Mouse (Mus musculus) midbrain, embryonic 15.5 days (tissue): Measurements from ENCODE around the gene Qrich1. TPM values are rescaled to one million over a fixed set of nuclear protein-coding genes. Genes with fewer than 3 reads are reported as not detected.

ENCODE experiments used
- ATAC-seq: fragments of 200-750 bp; cut with Nextera tagmentation; replicated peaks from 2 replicates; pipeline ENCODE4 v1.8.0; 2017; ENCODE audit warnings: moderate TSS enrichment
- H3K27ac ChIP-seq: fragments of 300-500 bp; sonication (generic); 2 replicates; pipeline ENCODE4 v1.5.1; 2015; ENCODE audit warnings: mild to moderate bottlenecking, inconsistent platforms
- H3K27me3 ChIP-seq: fragments of 300-500 bp; sonication (generic); replicated peaks from 2 replicates; pipeline ENCODE4 v1.6.1; 2015; ENCODE audit warnings: inconsistent platforms
- H3K36me3 ChIP-seq: fragments of 300-500 bp; sonication (generic); replicated peaks from 2 replicates; pipeline ENCODE4 v1.6.1; 2015; ENCODE audit warnings: inconsistent platforms
- H3K4me1 ChIP-seq: fragments of 300-500 bp; sonication (generic); 2 replicates; pipeline ENCODE4 v1.6.1; 2015; ENCODE audit warnings: inconsistent platforms
- H3K4me2 ChIP-seq: fragments of 300-500 bp; sonication (generic); 2 replicates; pipeline ENCODE4 v1.6.1; 2015; ENCODE audit warnings: inconsistent platforms, mild to moderate bottlenecking, moderate library complexity
- H3K4me3 ChIP-seq: fragments of 300-500 bp; sonication (generic); 2 replicates; pipeline ENCODE4 v1.5.1; 2015; ENCODE audit warnings: mild to moderate bottlenecking, inconsistent platforms
- H3K9ac ChIP-seq: fragments of 300-500 bp; sonication (generic); 2 replicates; pipeline ENCODE4 v1.6.1; 2015; ENCODE audit warnings: mild to moderate bottlenecking, inconsistent platforms
- H3K9me3 ChIP-seq: fragments of 300-500 bp; sonication (generic); 2 replicates; pipeline ENCODE4 v1.6.1; 2016; ENCODE audit warnings: inconsistent platforms
- WGBS: fragments of 180-500 bp; shearing (Covaris S2); methylation state at CpG from one replicate; pipeline ENCODE4 v1.1.7; 2015; ENCODE audit warnings: mixed read lengths; 5-methylcytosine and 5-hydroxymethylcytosine counted together
- polyA plus RNA-seq: library from polyadenylated mRNA; unstranded; fragments of >200 nt; fragmentation: Nextera tagmentation; extraction: Ambion mirVana; gene quantifications from 2 replicates; pipeline ENCODE4 v1.2.1, GENCODE M21; 2015

Gene Qrich1
- polyA plus RNA-seq, 1 experiment from 2014 or later: 132 TPM

GRCm38 (mm10) chr9:108540846-108541245 lies 24.2 kb downstream of the Qrich1 start:
- Histone ChIP-seq H3K36me3 (peaks cover 59% of the 10 kb centered on the region), H3K9ac (no peak overlapping the region), H3K4me2 (no peak overlapping the region), H3K27me3 (no peaks in the 10 kb centered on the region), H3K9me3 (no peaks in the 10 kb centered on the region), H3K27ac (no peak overlapping the region), H3K4me1 (no peaks in the 10 kb centered on the region), H3K4me3 (no peak overlapping the region)
- ATAC-seq: no peak

- H3K9me3 ChIP-seq: no peaks in the 10 kb centered on the region
- no peak overlapping the region for H3K27ac ChIP-seq
- no peak overlapping the region for H3K9ac ChIP-seq
- no peak overlapping the region for H3K4me3 ChIP-seq
- no peak for ATAC-seq
- no peak overlapping the region for H3K4me2 ChIP-seq
- 95% methylated on average over 3 of the region's 3 CpGs for WGBS
- peaks cover 59% of the 10 kb centered on the region for H3K36me3 ChIP-seq
- no peaks in the 10 kb centered on the region for H3K27me3 ChIP-seq
- no peaks in the 10 kb centered on the region for H3K4me1 ChIP-seq
These were observed 29.4 kb downstream of the Qrich1 start for GRCm38 (mm10) chr9:108545986-108546385.

- Histone ChIP-seq H3K9ac (no peak overlapping the region), H3K4me2 (no peak overlapping the region), H3K27me3 (no peaks in the 10 kb centered on the region), H3K27ac (no peak overlapping the region), H3K4me3 (no peak overlapping the region), H3K36me3 (peaks cover 56% of the 10 kb centered on the region), H3K9me3 (no peaks in the 10 kb centered on the region), H3K4me1 (no peaks in the 10 kb centered on the region)
- 98% methylated on average over 1 of the region's 1 CpGs for WGBS
- no peak for ATAC-seq
These were observed 30.3 kb downstream of the Qrich1 start for GRCm38 (mm10) chr9:108546875-108547274.

GRCm38 (mm10) chr9:108559169-108559568 lies 42.6 kb downstream of the Qrich1 start:
- no peak for ATAC-seq
- H3K36me3 ChIP-seq: peaks cover 59% of the 10 kb centered on the region
- H3K4me2 ChIP-seq: no peak overlapping the region

GRCm38 (mm10) chr9:108560227-108560841 lies 43.7 kb downstream of the Qrich1 start, which contains the start of gene Impdh2:
Gene Impdh2, plus strand, starts transcription at chr9:108560286.
- ATAC-seq: peak; percentile 99
- peaks cover 61% of the 10 kb centered on the region for H3K36me3 ChIP-seq
- peak within 1 kb of the TSS; percentile 78 for H3K27ac ChIP-seq
- H3K4me2 ChIP-seq: peak within 1 kb of the TSS; percentile 62
- peak within 1 kb of the TSS; percentile 52 for H3K4me3 ChIP-seq
- H3K9ac ChIP-seq: peak within 1 kb of the TSS; percentile 71
- WGBS: under 1% methylated on average over 53 of the region's 53 CpGs
- no peaks in the 10 kb centered on the region for H3K27me3 ChIP-seq
- H3K4me1 ChIP-seq: peaks cover 23% of the 10 kb centered on the region
- H3K9me3 ChIP-seq: no peaks in the 10 kb centered on the region

More at GRCm38 (mm10) chr9:108559169-108559568, 42.6 kb downstream of the Qrich1 start:
- no peaks in the 10 kb centered on the region for H3K9me3 ChIP-seq
- no peak overlapping the region for H3K4me3 ChIP-seq
- H3K4me1 ChIP-seq: peaks cover 21% of the 10 kb centered on the region
- no peak overlapping the region for H3K9ac ChIP-seq
- no peaks in the 10 kb centered on the region for H3K27me3 ChIP-seq
- no peak overlapping the region for H3K27ac ChIP-seq
- WGBS: 92% methylated on average over 4 of the region's 4 CpGs

- Histone ChIP-seq H3K27ac (no peak overlapping the region), H3K9me3 (no peaks in the 10 kb centered on the region), H3K36me3 (peaks cover 41% of the 10 kb centered on the region), H3K9ac (no peak overlapping the region), H3K27me3 (no peaks in the 10 kb centered on the region), H3K4me1 (peaks cover 47% of the 10 kb centered on the region), H3K4me2 (no peak overlapping the region), H3K4me3 (no peak overlapping the region)
- no peak for ATAC-seq
- WGBS: 97% methylated on average over 8 of the region's 8 CpGs
These were observed 47.1 kb downstream of the Qrich1 start for GRCm38 (mm10) chr9:108563671-108564070.

GRCm38 (mm10) chr9:108564131-108564530 lies 47.5 kb downstream of the Qrich1 start:
- no peak overlapping the region for H3K4me2 ChIP-seq
- H3K27me3 ChIP-seq: no peaks in the 10 kb centered on the region
- WGBS: 91% methylated on average over 7 of the region's 7 CpGs
- H3K9me3 ChIP-seq: no peaks in the 10 kb centered on the region
- no peak overlapping the region for H3K4me3 ChIP-seq
- peaks cover 52% of the 10 kb centered on the region for H3K4me1 ChIP-seq
- peaks cover 36% of the 10 kb centered on the region for H3K36me3 ChIP-seq
- H3K9ac ChIP-seq: no peak overlapping the region
- no peak overlapping the region for H3K27ac ChIP-seq
- ATAC-seq: no peak

- no peak for ATAC-seq
- Histone ChIP-seq H3K9ac (peak overlapping the region; percentile 76), H3K36me3 (peaks cover 36% of the 10 kb centered on the region), H3K4me1 (peaks cover 60% of the 10 kb centered on the region), H3K9me3 (no peaks in the 10 kb centered on the region), H3K27me3 (no peaks in the 10 kb centered on the region), H3K4me3 (peak overlapping the region; percentile 67), H3K4me2 (peak overlapping the region; percentile 94), H3K27ac (peak overlapping the region; percentile 96)
- WGBS: 10% methylated on average over 35 of the region's 35 CpGs
These were observed 49.5 kb downstream of the Qrich1 start for GRCm38 (mm10) chr9:108565881-108566814.

- Histone ChIP-seq H3K36me3 (peaks cover 45% of the 10 kb centered on the region), H3K4me1 (peaks cover 52% of the 10 kb centered on the region), H3K9me3 (no peaks in the 10 kb centered on the region), H3K4me3 (peak within 1 kb of the TSS; percentile 67), H3K27me3 (no peaks in the 10 kb centered on the region), H3K27ac (peak within 1 kb of the TSS; percentile 96), H3K9ac (peak within 1 kb of the TSS; percentile 76), H3K4me2 (peak within 1 kb of the TSS; percentile 94)
- WGBS: under 1% methylated on average over 73 of the region's 73 CpGs
- ATAC-seq: peak; percentile 90
These were observed 50.5 kb downstream of the Qrich1 start, which contains the start of gene Ndufaf3 for GRCm38 (mm10) chr9:108566815-108567776. Gene Ndufaf3, minus strand, starts transcription at chr9:108567434.

GRCm38 (mm10) chr9:108567931-108568419 lies 51.4 kb downstream of the Qrich1 start:
- no peaks in the 10 kb centered on the region for H3K9me3 ChIP-seq
- H3K27me3 ChIP-seq: no peaks in the 10 kb centered on the region
- H3K9ac ChIP-seq: peak overlapping the region; percentile 76
- H3K27ac ChIP-seq: peak overlapping the region; percentile 96
- ATAC-seq: no peak
- H3K4me3 ChIP-seq: peak overlapping the region; percentile 67
- peak overlapping the region; percentile 94 for H3K4me2 ChIP-seq
- 9% methylated on average over 18 of the region's 18 CpGs for whole genome bisulfite sequencing
- peaks cover 49% of the 10 kb centered on the region for H3K36me3 ChIP-seq
- H3K4me1 ChIP-seq: peaks cover 48% of the 10 kb centered on the region

- no peaks in the 10 kb centered on the region for H3K27me3 ChIP-seq
- peaks cover 51% of the 10 kb centered on the region for H3K4me1 ChIP-seq
- no peak for ATAC-seq
- H3K4me2 ChIP-seq: peak overlapping the region; percentile 94
- no peak overlapping the region for H3K9ac ChIP-seq
- 81% methylated on average over 17 of the region's 17 CpGs for WGBS
- H3K4me3 ChIP-seq: peak overlapping the region; percentile 67
- H3K36me3 ChIP-seq: peaks cover 51% of the 10 kb centered on the region
- H3K9me3 ChIP-seq: no peaks in the 10 kb centered on the region
- H3K27ac ChIP-seq: no peak overlapping the region
These were observed 51.9 kb downstream of the Qrich1 start for GRCm38 (mm10) chr9:108568511-108568921.
